Mouse (Mus musculus) E14TG2a.4 (cell line): ENCODE results near the gene Lgals7.

ENCODE experiments used
- CTCF ChIP-seq: conservative IDR thresholded peaks from 2 replicates; pipeline ENCODE4 v1.5.1; 2014; ENCODE audit warnings: low read length
- NANOG ChIP-seq: IDR thresholded peaks from 2 replicates; pipeline ENCODE4 v1.6.1; 2014; ENCODE audit warnings: borderline replicate concordance, low read length, mixed read lengths
- POU5F1 ChIP-seq: IDR thresholded peaks from 2 replicates; pipeline ENCODE4 v1.6.1; 2014; ENCODE audit warnings: low read length, borderline replicate concordance

- TF ChIP-seq CTCF = no peak
- no peak for TF ChIP-seq NANOG
- TF ChIP-seq POU5F1 = no peak
These were observed 30.1 kb downstream of the Lgals7 start for GRCm38 (mm10) chr7:28893643-28894265.
